In genomic region chr11:83306700-83307253, GRCm38 (mm10) we compare ENCODE assay signal across 18 mouse cellular contexts. TPM values are rescaled to one million over a fixed set of nuclear protein-coding genes. Genes with fewer than 3 reads are reported as not detected.
"Had no signal": no experiment of that assay in that cellular context is flagged by ENCODE, and none has a peak within 500 bp of the region (broad histone marks: within the 10 kb centered on the region; RNA-seq: fewer than 3 reads in every experiment).

No protein-coding gene starts in this region.

- H3K4me3 ChIP-seq: lung, embryonic 15.5 days; megakaryocyte, embryonic 14.5 days; midbrain, embryonic 12.5 days; midbrain, embryonic 15.5 days; neural tube, embryonic 12.5 days had no signal

- H3K27ac ChIP-seq: lung, embryonic 15.5 days; macrophage; midbrain, embryonic 12.5 days; midbrain, embryonic 15.5 days; neural tube, embryonic 12.5 days had no signal

- H3K27me3 ChIP-seq: lung, embryonic 15.5 days; megakaryocyte, embryonic 14.5 days; midbrain, embryonic 12.5 days; midbrain, embryonic 15.5 days; neural tube, embryonic 12.5 days had no signal

- H3K9me3 ChIP-seq: lung, embryonic 15.5 days; megakaryocyte, embryonic 14.5 days; midbrain, embryonic 12.5 days; midbrain, embryonic 15.5 days; neural tube, embryonic 12.5 days had no signal

- H3K4me2 ChIP-seq: lung, embryonic 15.5 days; midbrain, embryonic 12.5 days; midbrain, embryonic 15.5 days; neural tube, embryonic 12.5 days had no signal

- ATAC-seq: liver, postnatal 0 days; lung, postnatal 0 days; midbrain, embryonic 15.5 days had no signal

- H3K9ac ChIP-seq: liver, postnatal 0 days; lung, embryonic 15.5 days; midbrain, embryonic 15.5 days; neural tube, embryonic 12.5 days had no signal

- DNase-seq: liver, postnatal 0 days; lung, adult 2 months; lung, postnatal 14 days; lung, postnatal 36 days; right cerebral cortex, postnatal 14 days; thymus, adult 18-20 months; thymus, postnatal 14 days; thymus, postnatal 36 days had no signal

RNA-seq across cellular contexts. Expression of gene Slfn14, which starts 20.3 kb away (rescaled TPM):
- total RNA-seq: megakaryocyte progenitor cell, adult 5-6 weeks; midbrain, postnatal 0 days had no signal
- polyA plus RNA-seq: macrophage; midbrain, embryonic 15.5 days; midbrain, postnatal 0 days; thymus, postnatal 0 days had no signal
